Mouse (Mus musculus): Measurements from ENCODE around the gene Scg3.
"Not testable (repeated sequence)": the region's sequence is repeated elsewhere in the genome, so short reads cannot be mapped to it uniquely, and the experiment has no call there.

DNA sequence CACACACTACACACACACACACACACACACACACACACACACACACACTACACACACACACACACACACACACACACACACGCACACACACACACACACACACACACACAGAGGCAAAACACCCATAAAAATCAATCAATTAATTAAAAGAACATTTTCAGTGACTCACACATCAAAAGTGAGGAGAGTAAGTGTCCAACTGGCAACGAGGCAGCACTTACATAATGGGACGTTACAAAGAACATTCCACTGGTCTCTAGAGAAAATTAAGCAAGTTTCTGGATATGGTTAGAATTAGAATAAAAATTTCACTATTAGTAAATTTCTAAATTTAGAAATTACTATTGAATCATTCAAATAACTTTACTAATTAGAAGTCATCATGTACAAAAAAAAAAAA is 27.4 kb downstream of the Scg3 start:
- not testable (repeated sequence) for TF ChIP-seq CTCF (IDR thresholded peaks at IDR 0.05; ENCODE audit: borderline replicate concordance, extremely low read depth, insufficient read depth, insufficient read length); POLR2A (IDR thresholded peaks at IDR 0.05; ENCODE audit: borderline replicate concordance, extremely low read depth, insufficient read depth, insufficient read length, poor library complexity, severe bottlenecking)
